Mouse (Mus musculus) lung, embryonic 15.5 days (tissue): ENCODE measurements around the gene Setx. TPM values are rescaled to one million over a fixed set of nuclear protein-coding genes. Genes with fewer than 3 reads are reported as not detected.

Source experiments
- ATAC-seq: fragments of 200-750 bp; cut with Nextera tagmentation; 2 replicates; pipeline ENCODE4 v1.8.0; 2017; ENCODE audit warnings: moderate number of reproducible peaks, borderline replicate concordance; ENCODE audit not compliant: low FRiP score, low TSS enrichment; ENCODE audit errors: extremely low read depth
- H3K27ac ChIP-seq: fragments of 300-500 bp; sonication (generic); 2 replicates; pipeline ENCODE4 v1.5.1; 2015; ENCODE audit warnings: moderate library complexity, mild to moderate bottlenecking, inconsistent platforms
- H3K27me3 ChIP-seq: fragments of 300-500 bp; sonication (generic); 2 replicates; pipeline ENCODE4 v1.6.1; 2015; ENCODE audit warnings: inconsistent platforms
- H3K36me3 ChIP-seq: fragments of 300-500 bp; sonication (generic); 2 replicates; pipeline ENCODE4 v1.6.1; 2015; ENCODE audit warnings: inconsistent platforms
- H3K4me1 ChIP-seq: fragments of 300-500 bp; sonication (generic); 2 replicates; pipeline ENCODE4 v1.6.1; 2015; ENCODE audit warnings: inconsistent platforms
- H3K4me2 ChIP-seq: fragments of 300-500 bp; sonication (generic); 2 replicates; pipeline ENCODE4 v1.6.1; 2015; ENCODE audit warnings: inconsistent platforms, mild to moderate bottlenecking, moderate library complexity
- H3K4me3 ChIP-seq: fragments of 300-500 bp; sonication (generic); 2 replicates; pipeline ENCODE4 v1.5.1; 2015; ENCODE audit warnings: mild to moderate bottlenecking, inconsistent platforms
- H3K9ac ChIP-seq: fragments of 300-500 bp; sonication (generic); 2 replicates; pipeline ENCODE4 v1.6.1; 2015; ENCODE audit warnings: inconsistent platforms
- H3K9me3 ChIP-seq: fragments of 300-500 bp; sonication (generic); 2 replicates; pipeline ENCODE4 v1.6.1; 2016; ENCODE audit warnings: inconsistent platforms
- WGBS: fragments of 180-500 bp; shearing (Covaris S2); methylation state at CpG from one replicate; pipeline ENCODE4 v1.1.7; 2015; 5-methylcytosine and 5-hydroxymethylcytosine counted together
- polyA plus RNA-seq: library from polyadenylated mRNA; unstranded; fragments of >200 nt; fragmentation: Nextera tagmentation; extraction: Ambion mirVana; gene quantifications from 2 replicates; pipeline ENCODE4 v1.2.1, GENCODE M21; 2015

The Setx gene
- polyA plus RNA-seq, 1 experiment from 2014 or later = 13.6 TPM

- Histone ChIP-seq H3K27me3 (peaks cover 37% of the 10 kb centered on the region), H3K27ac (no peak overlapping the region), H3K9me3 (no peaks in the 10 kb centered on the region), H3K4me3 (no peak overlapping the region), H3K36me3 (no peaks in the 10 kb centered on the region), H3K4me1 (peaks cover 13% of the 10 kb centered on the region), H3K9ac (no peak overlapping the region), H3K4me2 (no peak overlapping the region)
- WGBS = 51% methylated on average over 12 of the region's 12 CpGs
- ATAC-seq = no peak
These were observed 72.9 kb downstream of the Setx start for GRCm38 (mm10) chr2:29196844-29197243.

- Histone ChIP-seq H3K27ac (no peak overlapping the region), H3K9me3 (no peaks in the 10 kb centered on the region), H3K9ac (no peak overlapping the region), H3K4me2 (no peak overlapping the region), H3K4me3 (no peak overlapping the region), H3K4me1 (peaks cover 13% of the 10 kb centered on the region), H3K27me3 (peaks cover 41% of the 10 kb centered on the region), H3K36me3 (no peaks in the 10 kb centered on the region)
- no peak for ATAC-seq
- WGBS = 75% methylated on average over 5 of the region's 5 CpGs
These were observed 74.5 kb downstream of the Setx start for GRCm38 (mm10) chr2:29198446-29198845.

GRCm38 (mm10) chr2:29199909-29200308, 75.9 kb downstream of the Setx start:
- Histone ChIP-seq H3K4me2 (no peak overlapping the region), H3K27ac (no peak overlapping the region), H3K9me3 (no peaks in the 10 kb centered on the region), H3K9ac (no peak overlapping the region), H3K4me3 (no peak overlapping the region), H3K4me1 (peaks cover 6% of the 10 kb centered on the region), H3K36me3 (no peaks in the 10 kb centered on the region), H3K27me3 (peaks cover 37% of the 10 kb centered on the region)
- ATAC-seq = no peak
- WGBS = 0% methylated on average over 3 of the region's 3 CpGs

- no peaks in the 10 kb centered on the region for H3K4me1 ChIP-seq
- H3K36me3 ChIP-seq = no peaks in the 10 kb centered on the region
- no peak for ATAC-seq
- 63% methylated on average over 11 of the region's 11 CpGs for WGBS
- no peak overlapping the region for H3K27ac ChIP-seq
- H3K4me3 ChIP-seq = no peak overlapping the region
- H3K9ac ChIP-seq = no peak overlapping the region
- H3K4me2 ChIP-seq = no peak overlapping the region
- H3K27me3 ChIP-seq = peaks cover 22% of the 10 kb centered on the region
- no peaks in the 10 kb centered on the region for H3K9me3 ChIP-seq
These were observed 77.4 kb downstream of the Setx start for GRCm38 (mm10) chr2:29201223-29201955.

GRCm38 (mm10) chr2:29206156-29206555, 82.2 kb downstream of the Setx start:
- 0 out of 2 replicates have a peak, but pooled peaks cover 4% of the 10 kb centered on the region for H3K27me3 ChIP-seq
- H3K4me1 ChIP-seq = no peaks in the 10 kb centered on the region
- H3K9ac ChIP-seq = no peak overlapping the region
- no peak overlapping the region for H3K4me2 ChIP-seq
- no peak overlapping the region for H3K4me3 ChIP-seq
- H3K9me3 ChIP-seq = no peaks in the 10 kb centered on the region
- 20% methylated on average over 8 of the region's 8 CpGs for WGBS
- H3K36me3 ChIP-seq = no peaks in the 10 kb centered on the region
- no peak overlapping the region for H3K27ac ChIP-seq
- no peak for ATAC-seq

GRCm38 (mm10) chr2:29216286-29217012, 92.5 kb downstream of the Setx start:
- Histone ChIP-seq H3K4me1 (no peaks in the 10 kb centered on the region), H3K4me3 (no peak overlapping the region), H3K36me3 (no peaks in the 10 kb centered on the region), H3K4me2 (no peak overlapping the region), H3K9ac (no peak overlapping the region), H3K27me3 (no peaks in the 10 kb centered on the region), H3K27ac (no peak overlapping the region), H3K9me3 (no peaks in the 10 kb centered on the region)
- ATAC-seq = no peak
- 45% methylated on average over 8 of the region's 8 CpGs for WGBS

GRCm38 (mm10) chr2:29217042-29217441, 93.1 kb downstream of the Setx start:
- no peak for ATAC-seq
- no peaks in the 10 kb centered on the region for H3K27me3 ChIP-seq
- H3K9me3 ChIP-seq = no peaks in the 10 kb centered on the region
- 84% methylated on average over 5 of the region's 5 CpGs for WGBS
- H3K4me1 ChIP-seq = no peaks in the 10 kb centered on the region
- no peak overlapping the region for H3K9ac ChIP-seq
- H3K27ac ChIP-seq = no peak overlapping the region
- H3K36me3 ChIP-seq = no peaks in the 10 kb centered on the region
- no peak overlapping the region for H3K4me3 ChIP-seq
- H3K4me2 ChIP-seq = no peak overlapping the region

- Histone ChIP-seq H3K4me1 (no peaks in the 10 kb centered on the region), H3K9me3 (no peaks in the 10 kb centered on the region), H3K36me3 (no peaks in the 10 kb centered on the region), H3K9ac (no peak overlapping the region), H3K27me3 (no peaks in the 10 kb centered on the region), H3K4me3 (no peak overlapping the region), H3K4me2 (no peak overlapping the region), H3K27ac (no peak overlapping the region)
- ATAC-seq = no peak
- 60% methylated on average over 10 of the region's 10 CpGs for WGBS
These were observed 93.9 kb downstream of the Setx start for GRCm38 (mm10) chr2:29217897-29218296.

GRCm38 (mm10) chr2:29218831-29219230, 94.8 kb downstream of the Setx start:
- Histone ChIP-seq H3K9ac (no peak overlapping the region), H3K9me3 (no peaks in the 10 kb centered on the region), H3K4me1 (no peaks in the 10 kb centered on the region), H3K4me2 (no peak overlapping the region), H3K27ac (no peak overlapping the region), H3K36me3 (no peaks in the 10 kb centered on the region), H3K27me3 (no peaks in the 10 kb centered on the region), H3K4me3 (no peak overlapping the region)
- no peak for ATAC-seq
- 85% methylated on average over 5 of the region's 5 CpGs for WGBS

- Histone ChIP-seq H3K27me3 (no peaks in the 10 kb centered on the region), H3K9me3 (no peaks in the 10 kb centered on the region), H3K9ac (no peak overlapping the region), H3K4me1 (no peaks in the 10 kb centered on the region), H3K36me3 (no peaks in the 10 kb centered on the region), H3K27ac (no peak overlapping the region), H3K4me3 (no peak overlapping the region), H3K4me2 (no peak overlapping the region)
- ATAC-seq = no peak
- 11% methylated on average over 4 of the region's 4 CpGs for WGBS
These were observed 98.3 kb downstream of the Setx start for GRCm38 (mm10) chr2:29222302-29222701.

- Histone ChIP-seq H3K9me3 (no peaks in the 10 kb centered on the region), H3K4me3 (no peak overlapping the region), H3K36me3 (no peaks in the 10 kb centered on the region), H3K4me1 (no peaks in the 10 kb centered on the region), H3K27ac (no peak overlapping the region), H3K27me3 (no peaks in the 10 kb centered on the region), H3K4me2 (no peak overlapping the region), H3K9ac (no peak overlapping the region)
- ATAC-seq = no peak
- WGBS = 42% methylated on average over 7 of the region's 7 CpGs
These were observed 99.7 kb downstream of the Setx start for GRCm38 (mm10) chr2:29223591-29224262.

- Histone ChIP-seq H3K9ac (no peak overlapping the region), H3K27ac (no peak overlapping the region), H3K36me3 (no peaks in the 10 kb centered on the region), H3K4me1 (no peaks in the 10 kb centered on the region), H3K9me3 (no peaks in the 10 kb centered on the region), H3K27me3 (no peaks in the 10 kb centered on the region), H3K4me2 (no peak overlapping the region), H3K4me3 (no peak overlapping the region)
- 65% methylated on average over 4 of the region's 4 CpGs for WGBS
- no peak for ATAC-seq
These were observed 102.7 kb downstream of the Setx start for GRCm38 (mm10) chr2:29226671-29227070.
